Mouse (Mus musculus) left cerebral cortex, adult 11 months (tissue): ENCODE data around the gene Rras2.

Source experiments
- DNase-seq: peaks from one replicate; pipeline ENCODE4 v3.0.0; 2022; ENCODE audit warnings: low spot score

Gene Rras2

DNA sequence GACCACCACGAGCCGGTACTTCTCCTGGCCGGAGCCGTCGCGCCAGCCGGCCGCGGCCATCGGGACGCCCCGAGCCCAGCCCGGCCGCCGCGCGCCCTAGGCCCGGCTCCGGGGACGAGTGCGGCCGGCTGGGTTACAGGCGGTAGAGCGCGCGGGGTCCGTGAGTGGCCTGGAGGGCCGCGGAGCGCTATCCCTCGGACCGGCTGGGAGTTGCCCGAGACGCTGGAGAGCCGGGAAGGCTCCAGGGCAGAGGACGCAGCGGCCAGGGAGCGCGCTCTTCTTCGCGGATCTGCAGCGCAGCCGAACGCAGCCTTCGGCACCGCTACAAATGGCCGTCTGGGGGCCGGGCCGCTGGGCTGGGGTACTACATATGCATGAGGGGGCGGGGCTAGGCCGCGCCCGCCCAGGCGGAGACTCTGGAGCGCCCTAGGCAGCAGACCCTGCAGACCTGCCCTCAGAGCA is at the start of gene Rras2:
Rras2 (minus strand) TSS at position 338 of the 462 bp plus-strand sequence.
- peak; percentile 53 for DNase-seq

DNA sequence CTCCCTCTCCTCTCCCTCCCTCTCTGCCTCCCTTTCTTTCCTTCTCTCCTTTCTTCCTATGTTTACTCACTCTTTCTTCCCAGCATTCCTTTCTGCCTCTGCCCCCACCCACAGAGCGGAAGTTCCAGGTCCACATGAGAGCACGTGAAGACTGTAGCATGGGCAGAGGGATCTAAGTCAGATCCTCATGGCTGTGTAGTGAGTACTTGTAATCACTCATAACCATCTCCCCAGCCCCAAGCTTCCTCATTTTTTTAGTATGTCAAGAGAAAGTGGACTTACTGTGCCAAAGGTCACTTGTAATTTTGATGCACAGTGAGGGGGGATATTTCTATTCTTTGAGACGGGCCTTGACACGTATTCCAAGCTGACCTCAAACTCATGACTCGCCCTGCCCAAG is 45.4 kb upstream of the Rras2 start:
- DNase-seq = no peak

DNA sequence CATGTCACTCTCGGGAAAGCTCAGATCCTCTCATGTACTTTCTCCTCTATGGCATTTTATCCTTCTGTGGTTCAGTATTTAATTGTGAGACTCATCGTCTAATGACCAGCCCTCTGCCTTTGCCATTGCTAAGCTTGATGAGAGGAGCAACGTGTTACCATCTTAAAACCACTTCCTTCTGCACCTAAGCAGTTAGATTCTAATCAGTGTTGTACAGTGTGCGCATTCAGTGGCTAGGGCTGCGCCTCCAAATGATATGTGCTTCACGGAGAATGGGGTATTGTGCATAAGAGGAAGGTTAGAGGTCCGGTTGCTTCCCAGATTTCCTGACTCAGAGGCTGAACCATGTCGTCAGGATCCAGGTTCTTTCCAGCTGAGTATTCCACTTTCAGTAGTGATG is 43.5 kb upstream of the Rras2 start:
- no peak for DNase-seq

DNA sequence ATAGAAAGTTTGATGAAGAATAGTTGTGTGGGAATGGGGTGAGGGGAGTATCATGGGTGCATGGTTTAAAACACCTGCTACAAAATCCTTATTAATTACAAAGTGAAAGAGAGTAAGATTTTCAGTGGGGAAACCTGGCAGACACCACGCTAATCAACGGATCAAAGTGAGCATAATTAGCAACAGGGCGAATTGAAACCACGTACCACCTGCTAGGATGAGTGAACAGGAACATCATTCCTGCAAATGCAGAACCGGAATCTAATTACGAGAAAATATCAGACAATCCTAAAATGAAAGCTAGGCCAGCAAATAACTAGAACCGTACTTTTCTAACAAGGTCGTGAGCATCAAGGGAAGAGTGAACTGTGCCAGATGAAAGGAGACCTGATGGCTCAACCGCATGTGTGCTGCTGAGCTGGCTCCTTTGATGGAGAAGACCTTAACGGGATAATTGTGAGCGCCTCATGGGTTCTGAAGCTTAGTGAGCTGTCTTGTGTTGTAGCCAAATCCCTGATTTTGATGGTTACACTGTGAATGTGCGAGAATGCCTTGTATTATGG is 40.2 kb upstream of the Rras2 start:
- DNase-seq = no peak

DNA sequence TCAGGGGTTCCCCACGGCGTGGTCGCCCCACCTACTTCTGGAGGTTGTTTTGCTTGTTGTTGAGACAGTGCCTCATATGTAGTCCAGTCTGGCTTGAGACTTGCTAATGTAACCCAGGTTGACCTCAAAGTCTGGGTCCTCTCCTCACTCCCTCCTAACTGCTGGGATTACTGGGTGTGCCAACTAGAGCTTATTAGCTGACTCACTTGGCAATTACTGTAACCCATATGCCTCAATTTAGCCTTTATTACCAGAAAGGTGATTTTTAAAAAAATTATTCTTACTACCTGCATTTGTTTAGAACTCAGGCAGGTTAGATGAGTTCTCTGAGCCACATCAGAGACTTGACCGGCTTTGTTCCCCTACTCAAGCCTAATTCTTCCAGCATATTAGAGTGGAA is 38.8 kb upstream of the Rras2 start:
- DNase-seq = no peak

DNA sequence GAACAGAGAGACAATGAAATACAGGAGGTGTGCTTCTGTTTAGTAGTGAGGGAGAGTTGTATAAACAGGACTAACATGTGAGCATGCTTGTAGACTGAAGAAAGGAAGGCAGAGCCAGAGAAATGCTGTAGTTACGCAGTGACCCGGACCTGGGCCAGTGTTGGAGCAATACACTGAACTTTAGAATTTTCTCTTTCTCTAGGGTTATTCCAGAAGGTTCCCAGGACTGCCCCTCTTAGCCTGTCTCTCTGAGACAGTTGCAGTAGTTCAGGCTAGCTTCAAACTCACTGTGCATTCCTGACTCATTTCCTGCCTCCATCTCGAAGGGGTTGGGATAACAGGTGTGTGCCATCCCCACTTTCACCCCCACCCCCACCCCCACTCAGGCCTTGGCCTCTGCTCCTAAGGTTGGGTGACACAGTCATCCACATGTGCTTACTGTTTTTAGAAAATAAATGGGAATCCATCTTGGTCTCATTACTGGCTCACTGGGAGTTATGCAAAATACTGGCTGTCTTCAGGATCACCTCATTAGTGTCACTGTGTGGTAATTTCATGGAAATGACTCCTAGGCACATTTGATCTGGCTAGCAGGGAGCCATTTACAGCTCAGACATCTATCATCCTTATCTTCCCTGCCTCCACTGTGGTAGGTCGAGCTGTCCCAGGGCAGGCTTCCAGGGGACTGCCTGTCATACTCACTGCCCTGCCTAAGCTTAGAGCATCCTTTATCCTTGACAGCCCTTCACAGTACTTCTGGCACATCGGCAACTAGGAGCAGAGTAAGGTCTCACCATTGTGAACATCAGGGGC is 37.7 kb upstream of the Rras2 start:
- DNase-seq = no peak

DNA sequence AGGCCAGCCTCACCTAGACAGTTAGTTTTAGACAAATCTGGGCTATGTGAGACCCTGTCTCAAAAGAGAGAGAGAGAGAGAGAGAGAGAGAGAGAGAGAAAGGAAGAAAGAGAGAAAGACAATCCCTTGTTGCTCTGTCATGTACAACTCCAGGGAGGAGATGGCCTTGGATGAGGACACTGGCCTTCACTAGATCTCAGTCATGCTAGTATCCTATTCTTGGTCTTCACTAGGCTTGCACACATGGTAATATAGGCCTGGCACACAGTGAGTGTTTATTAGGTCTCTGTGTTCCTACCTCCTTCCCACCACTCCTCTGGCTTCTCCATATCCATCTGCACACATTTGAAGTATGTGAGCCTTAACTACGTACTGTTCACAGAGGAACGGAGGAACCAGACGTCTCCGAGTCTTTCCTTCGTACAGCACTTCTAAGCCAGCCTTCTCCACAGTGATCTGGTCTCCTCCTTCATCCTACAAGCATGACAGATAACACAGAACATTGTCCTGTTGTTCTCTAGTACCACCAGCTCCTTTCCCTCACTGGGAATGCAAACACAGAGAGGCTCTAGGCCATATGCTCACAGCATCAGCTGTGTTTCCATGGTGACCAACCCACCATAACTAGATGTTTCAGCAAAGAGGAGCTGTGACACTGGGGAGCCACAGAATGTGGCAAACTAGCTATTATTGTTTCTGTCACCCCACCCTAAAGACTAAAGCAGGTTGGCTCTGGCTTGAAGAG is 33.6 kb upstream of the Rras2 start:
- peak; percentile 65 for DNase-seq

DNA sequence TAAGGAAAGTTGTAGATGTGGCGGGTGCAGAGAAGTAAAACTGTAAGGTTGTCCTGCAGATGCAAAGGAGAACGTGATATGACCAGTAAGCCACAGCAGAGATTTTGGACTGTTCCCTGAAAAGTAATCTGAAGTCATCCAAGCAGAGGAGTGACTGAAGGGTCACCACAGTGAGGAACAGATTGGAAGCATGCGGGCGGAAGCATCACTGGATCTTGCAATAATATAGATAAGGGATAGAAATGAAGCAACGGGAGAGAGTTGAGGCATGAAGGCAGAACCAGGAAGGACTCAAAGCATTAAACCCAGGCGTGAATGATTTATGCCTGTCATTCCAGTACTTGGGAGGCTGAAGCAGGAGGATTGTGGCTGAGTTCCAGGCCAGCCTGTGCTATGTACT is 32.0 kb upstream of the Rras2 start:
- no peak for DNase-seq

DNA sequence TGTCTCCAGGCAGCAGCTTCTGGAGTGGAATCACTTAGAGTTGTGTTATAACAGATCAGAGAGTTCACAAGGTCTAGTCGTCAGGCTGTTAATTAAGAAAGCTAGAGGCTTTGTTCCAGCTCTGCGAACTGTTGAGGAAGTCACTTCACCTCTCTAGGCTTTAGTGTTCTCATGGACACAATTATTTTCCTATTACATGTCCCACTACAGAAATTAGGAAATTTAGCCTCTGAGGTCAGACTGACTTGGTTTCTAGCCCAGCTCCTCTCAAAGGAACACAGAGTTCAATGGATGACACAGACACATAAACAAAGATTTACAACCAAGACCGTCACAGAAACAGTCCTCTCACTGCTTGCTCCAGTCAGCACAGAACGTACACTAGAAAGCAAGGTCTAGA is 31.6 kb upstream of the Rras2 start:
- DNase-seq = no peak

DNA sequence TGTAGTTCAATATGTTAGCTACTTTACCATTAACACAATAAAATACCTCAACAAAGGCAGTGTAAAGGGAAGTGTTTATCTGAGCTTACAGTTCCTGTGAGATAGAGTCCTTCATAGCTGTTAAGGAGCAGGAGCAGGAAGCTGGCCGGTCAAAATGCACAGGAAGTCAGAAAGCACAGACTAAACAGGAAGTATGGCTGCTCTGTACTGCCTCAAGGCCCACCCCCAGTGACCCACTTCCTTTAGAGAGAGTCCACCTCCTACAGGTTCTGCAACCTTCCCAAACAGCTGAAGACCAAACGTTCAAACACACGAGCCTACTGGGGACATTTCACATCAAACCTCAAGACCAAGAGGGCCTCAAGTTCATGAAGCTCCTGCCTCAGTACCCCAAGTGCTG is 28.3 kb upstream of the Rras2 start:
- DNase-seq = no peak

DNA sequence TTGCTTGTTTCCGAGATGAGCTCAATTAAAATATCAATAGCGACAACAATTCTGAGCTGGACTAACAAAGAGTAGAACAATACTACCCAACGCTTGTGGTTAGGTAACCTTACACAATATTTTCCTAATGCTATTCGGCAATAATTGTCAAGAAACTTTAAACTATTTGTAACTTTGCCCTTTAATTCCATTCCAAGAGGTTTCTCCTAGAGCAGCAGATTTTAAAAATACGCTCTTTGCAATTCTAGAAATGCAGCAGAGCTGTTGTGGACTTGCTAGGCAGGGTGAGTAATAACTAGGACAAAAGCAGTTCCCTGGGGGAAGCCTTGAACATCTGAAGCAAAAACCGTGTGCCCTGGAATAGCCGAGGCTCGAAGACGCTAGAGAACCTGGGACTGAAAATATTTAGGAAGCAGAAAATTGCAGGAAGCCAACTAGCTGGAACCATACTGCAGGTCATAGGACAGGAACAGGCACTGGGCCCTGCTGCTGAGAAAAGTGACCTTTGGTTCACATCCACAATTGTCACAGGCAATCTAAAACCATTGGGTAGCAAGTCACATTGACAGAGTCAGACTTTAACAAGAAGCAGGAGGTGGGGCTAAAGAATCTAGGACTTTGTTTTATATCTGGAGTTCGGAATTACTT is 24.7 kb upstream of the Rras2 start:
- no peak for DNase-seq

DNA sequence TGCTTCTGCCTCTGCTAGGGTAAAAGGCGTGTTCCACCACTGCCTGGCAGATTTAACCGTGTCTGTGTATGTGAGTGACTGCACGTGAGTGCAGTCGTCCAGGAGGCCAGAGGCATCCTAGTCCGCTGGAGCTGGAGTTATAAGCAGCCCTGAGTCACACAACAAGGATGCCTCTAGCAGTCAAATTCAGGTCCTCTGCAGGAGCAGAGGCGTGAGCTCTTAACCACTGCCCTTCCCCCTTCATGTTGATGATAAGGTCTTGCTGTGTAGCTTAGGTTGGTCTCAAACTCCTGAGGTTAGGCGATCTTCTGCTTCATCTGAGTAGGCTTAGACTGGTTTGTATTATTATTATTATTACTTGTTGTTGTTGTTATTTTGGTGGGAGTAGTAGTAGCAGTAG is 22.4 kb upstream of the Rras2 start:
- no peak for DNase-seq

DNA sequence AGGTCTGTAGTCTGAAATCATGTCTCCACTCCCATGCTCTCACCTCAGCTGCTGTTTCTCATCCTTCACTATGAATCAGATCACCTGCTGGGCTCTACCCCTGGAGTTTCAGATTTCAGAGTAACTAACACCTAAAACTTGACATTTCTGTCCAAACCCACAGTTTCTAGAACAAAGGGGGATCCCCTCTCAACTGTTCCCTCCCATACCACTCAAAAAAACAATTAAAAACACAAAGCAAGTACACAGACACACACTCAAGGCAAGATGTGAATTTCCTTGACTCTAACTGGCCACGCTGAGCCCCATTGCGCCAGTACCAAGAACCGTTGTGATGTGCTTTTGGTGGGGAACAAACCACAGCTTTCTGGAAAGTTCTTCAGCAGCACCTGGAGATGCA is 21.8 kb upstream of the Rras2 start:
- no peak for DNase-seq

DNA sequence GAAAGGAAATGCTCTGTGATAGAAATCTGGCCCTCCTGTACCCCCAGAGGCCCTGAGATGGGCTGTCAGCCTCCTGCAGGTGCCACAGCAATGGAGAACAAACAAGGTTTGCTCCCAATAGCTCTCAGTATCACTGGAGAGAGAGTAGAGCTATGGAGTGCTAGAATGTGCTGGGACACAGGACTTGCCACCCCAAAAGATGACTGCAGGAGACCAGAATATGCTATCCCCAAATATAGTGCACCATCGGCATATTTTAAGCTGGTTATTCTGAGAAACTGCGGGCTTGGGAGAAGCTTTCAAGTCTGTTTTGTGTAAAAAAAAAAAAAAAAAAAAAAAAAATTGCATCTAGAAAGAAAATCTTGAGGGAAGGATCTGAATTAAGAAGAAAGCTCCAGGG is 20.7 kb upstream of the Rras2 start:
- peak; percentile 26 for DNase-seq

DNA sequence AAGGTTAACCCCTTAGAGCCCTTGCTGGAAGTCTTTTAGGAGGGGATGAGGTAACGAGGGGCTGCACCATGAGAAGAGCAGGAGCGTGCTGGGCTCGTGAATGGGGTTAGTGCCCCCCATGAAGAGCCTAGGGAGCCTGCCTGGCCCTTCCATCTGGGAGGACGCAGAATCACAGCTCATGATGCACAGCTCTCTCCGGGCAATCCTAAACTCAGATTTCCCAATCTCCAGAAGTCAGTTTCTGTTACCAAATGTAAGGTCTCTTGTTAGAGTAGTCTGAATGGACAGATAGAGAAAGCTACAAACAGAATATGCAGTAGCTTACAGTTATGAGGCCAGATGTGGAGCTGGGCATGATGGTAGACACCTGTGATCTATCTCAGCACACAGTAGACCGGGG is 17.6 kb upstream of the Rras2 start:
- DNase-seq = no peak

DNA sequence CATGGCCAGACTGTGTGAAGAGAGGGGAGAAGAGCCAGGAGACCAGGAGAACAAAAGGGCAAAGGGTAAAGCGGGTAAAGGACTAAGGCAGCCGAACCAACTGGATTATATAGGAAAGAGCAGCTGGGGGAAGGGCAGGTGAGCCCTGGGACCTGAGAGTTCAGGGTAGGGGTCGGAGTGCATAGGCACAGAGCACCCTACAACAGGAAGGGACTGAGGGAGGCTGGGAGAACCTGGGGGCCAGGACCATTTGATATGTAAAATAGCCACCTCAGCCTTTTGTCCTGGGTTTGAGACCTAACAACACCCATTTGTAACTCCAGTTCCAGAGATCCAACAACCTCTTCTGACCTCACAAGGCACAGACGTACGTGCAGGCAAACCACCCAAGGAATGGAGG is 16.4 kb upstream of the Rras2 start:
- no peak for DNase-seq

DNA sequence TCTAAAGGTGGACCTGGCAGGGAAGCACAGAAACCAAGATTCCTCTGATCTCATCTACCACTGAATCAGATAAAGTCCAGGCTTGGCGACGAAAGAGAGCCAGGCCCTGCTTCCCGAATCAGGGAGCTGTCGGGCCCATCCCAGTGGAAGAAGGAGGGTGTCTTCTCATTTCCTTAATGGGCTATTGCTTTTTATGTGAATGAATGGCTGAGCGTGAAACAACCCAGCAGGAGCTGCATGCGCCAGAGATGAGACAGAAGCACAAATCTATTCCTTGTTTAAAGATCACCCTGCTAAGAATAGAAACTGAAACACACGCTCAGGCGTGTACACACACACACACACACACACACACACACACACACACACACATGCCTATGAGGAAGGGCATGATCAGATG is 14.7 kb upstream of the Rras2 start:
- no peak for DNase-seq

DNA sequence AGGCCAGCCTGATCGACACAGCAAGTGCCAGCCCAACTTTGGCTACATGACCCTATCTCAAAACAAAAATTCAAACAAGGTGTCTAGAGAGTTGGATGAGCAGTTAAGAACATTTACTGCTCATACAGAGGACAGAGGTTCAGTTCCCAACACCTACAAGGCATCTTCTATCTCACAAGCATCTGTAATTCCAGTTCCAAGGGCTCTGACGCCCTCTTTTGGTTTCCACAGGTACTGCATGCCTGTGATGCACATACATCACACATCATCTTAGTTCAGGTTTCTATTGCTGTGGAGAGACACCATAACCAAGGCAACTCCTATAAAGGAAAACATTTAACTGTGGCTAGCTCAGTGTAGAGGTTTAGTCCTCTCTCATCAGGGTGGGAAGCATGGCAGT is 11.7 kb upstream of the Rras2 start:
- no peak for DNase-seq

DNA sequence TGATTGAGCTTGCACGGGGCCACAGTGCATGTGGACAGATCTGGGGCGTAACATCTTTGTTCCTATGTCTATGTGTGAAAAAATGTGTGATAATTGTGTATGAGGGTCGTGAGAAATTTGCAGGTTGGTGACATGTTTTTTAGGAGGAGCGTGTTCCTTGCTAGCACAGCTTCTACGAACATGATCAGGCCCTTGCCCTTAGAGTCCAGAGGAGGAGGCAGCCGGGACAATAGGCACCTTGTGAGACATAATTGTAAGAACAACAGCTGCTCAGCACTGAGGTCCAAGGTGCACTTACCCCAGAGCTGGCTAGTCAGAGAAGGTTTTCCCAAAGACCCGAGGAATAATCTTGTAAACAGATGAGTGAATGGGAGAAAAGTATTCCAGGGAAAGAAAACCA is 599 bp upstream of the Rras2 start:
- DNase-seq = no peak

DNA sequence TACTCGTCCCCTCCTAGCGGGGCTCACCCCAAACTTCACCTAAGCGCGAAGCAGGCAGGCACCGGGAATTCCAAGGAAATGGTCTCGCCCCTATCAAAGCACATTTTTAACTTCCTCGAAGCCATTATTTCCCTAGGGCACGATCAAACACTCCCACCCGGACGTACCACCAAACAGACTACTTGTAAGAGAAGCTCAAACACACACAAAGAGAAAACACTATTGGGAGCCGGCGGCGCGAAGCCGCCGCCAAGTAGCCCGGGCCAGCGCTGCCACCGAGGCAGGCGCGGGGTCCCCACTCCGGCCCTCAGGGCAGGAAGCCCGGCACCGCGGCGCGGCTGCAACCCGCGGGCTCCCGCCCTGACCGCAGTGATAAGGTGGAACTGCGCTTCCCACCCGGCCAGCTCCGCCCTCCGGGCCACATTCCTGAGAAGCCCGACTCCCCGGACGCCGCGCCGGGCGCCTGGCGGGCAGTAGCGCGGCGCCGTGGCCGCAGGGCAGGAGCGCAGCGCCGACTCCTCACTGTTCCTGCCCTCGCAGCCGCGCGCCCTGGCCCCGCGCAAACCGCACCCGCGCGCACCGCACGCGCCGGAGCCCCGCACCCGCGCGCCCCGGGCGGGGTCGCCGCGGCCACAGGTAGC is 750 bp downstream of the Rras2 start:
- no peak for DNase-seq

DNA sequence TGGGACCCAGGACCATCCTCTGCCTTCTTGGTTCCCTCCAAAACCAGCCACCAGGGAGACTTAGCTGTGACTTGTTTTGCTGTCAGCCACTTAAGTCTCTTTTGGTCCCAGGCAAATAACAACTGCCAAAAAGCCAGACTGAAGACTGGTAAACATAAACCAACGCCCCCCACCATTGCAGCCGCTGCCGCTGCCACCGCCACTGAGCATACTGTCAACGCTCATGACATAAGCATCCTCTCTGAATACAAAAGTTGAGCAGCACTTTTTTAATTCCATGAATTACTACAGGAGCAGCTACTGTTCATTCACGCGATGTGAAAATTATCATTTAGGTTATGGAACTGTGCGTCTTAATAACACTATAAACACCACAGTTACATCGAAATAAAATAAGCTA is 1.6 kb downstream of the Rras2 start:
- no peak for DNase-seq

DNA sequence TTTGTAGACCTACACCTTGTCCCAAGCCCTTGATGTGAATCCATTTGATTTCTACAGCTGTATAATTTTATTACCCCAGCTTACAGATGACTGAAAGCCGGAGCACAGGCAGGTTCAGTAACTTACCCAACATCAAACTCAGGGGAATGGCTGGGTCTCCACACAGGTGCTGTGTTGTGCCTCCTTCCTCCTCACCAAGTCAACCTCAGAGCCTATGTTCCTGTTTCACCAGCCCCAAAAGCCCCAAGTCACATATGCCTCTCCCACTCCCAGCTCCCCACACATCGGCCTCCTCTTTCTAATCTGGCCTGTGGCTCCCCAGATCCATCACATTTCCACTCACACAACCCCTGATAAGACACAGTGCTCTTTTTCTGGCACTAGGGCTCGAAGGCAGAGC is 2.6 kb downstream of the Rras2 start:
- no peak for DNase-seq
